Mouse (Mus musculus): ENCODE measurements around the gene Pcca. TPM values are rescaled to one million over a fixed set of nuclear protein-coding genes. Genes with fewer than 3 reads are reported as not detected.

Gene Pcca
- 52.9 and 118 TPM in 2 replicates for total RNA-seq (2017)

GRCm38 (mm10) chr14:122534017-122534924 lies at the start of gene Pcca:
Pcca (plus strand) TSS chr14:122534324.
- ATAC-seq (replicated peaks; ENCODE audit: low read depth, poor library complexity, severe bottlenecking) = peak; percentile 99

GRCm38 (mm10) chr14:122484458-122484843 lies 49.7 kb upstream of the Pcca start:
- ATAC-seq (replicated peaks; ENCODE audit: low read depth, poor library complexity, severe bottlenecking) = no peak

- ATAC-seq (replicated peaks; ENCODE audit: low read depth, poor library complexity, severe bottlenecking) = no peak
These were observed 49.1 kb upstream of the Pcca start for GRCm38 (mm10) chr14:122484844-122485551.

- ATAC-seq (replicated peaks; ENCODE audit: low read depth, poor library complexity, severe bottlenecking) = 0 out of 2 replicates have a peak, but pooled peaks have one; percentile 17
These were observed 48.4 kb upstream of the Pcca start for GRCm38 (mm10) chr14:122485635-122486181.

DNA sequence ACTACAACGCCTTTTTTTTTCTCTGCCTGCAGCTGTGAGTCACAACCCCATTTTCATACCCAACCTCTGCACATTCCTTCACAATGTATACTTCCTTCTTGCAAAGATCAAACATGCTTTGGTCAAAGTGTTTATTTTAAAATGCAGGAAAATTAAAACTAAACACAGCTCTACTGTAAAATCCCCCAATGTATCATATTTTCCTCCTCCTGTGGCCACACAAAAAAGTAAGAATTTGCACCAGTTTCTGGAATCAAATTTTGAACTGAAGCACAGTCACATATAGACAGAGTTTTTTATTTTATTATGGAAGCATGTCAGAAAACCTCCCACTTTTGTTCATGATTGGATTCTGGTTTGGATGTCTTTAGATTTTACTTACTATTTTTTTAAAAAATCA lies 47.5 kb upstream of the Pcca start:
- no peak for ATAC-seq (replicated peaks; ENCODE audit: low read depth, poor library complexity, severe bottlenecking)

GRCm38 (mm10) chr14:122487366-122487765 lies 46.8 kb upstream of the Pcca start:
- ATAC-seq (replicated peaks; ENCODE audit: low read depth, poor library complexity, severe bottlenecking) = no peak

- ATAC-seq (replicated peaks; ENCODE audit: low read depth, poor library complexity, severe bottlenecking) = no peak
These were observed 45.1 kb upstream of the Pcca start for GRCm38 (mm10) chr14:122489041-122489440.

- ATAC-seq (replicated peaks; ENCODE audit: low read depth, poor library complexity, severe bottlenecking) = no peak
These were observed 44.3 kb upstream of the Pcca start for GRCm38 (mm10) chr14:122489686-122490414.

DNA sequence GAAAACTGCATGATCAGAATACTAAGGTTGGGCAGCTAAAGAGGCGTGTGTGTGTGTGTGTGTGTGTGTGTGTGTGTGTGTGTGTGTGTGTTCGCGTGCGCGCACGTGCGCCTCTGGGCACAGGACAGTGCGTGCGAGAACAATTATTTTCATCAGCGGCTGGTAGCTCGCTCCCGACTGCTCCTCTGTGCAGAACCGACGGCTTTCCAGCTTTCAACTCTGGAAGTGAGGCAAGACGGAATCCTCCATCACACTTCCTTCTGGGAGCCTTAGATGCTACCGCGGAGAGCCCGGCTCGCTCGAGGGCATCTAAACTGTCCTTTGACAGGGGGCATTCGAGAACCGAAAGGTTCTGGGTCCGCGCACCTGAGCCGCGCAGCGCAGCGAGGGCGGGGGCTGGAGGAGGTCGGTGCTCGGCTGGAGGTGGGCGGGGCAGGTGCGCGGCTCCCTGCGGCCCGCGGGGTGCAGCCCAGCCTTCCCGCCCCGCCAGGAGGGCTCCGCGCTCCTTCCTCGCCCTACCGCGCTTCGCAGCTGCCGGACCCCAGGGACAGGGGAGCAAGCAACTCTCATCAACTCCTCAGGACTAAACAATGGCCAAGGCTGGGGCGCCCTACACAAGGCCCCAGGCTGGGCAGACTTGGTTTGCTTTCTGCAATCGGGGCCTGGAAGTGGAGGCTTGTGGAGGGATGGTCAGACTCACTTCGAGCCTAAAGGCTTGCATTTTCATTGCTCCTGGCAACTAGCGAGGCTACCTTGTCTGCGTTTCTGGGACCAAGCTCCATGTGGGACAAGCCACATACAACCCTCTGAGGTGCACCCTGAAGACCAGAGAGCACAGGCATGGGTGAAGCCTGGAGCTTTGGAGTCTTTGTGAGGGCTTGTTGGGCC lies 43.4 kb upstream of the Pcca start, which contains the start of gene Gm10837:
Gm10837 (plus strand) TSS at position 146 of the 888 bp plus-strand sequence.
- ATAC-seq (replicated peaks; ENCODE audit: low read depth, poor library complexity, severe bottlenecking) = peak; percentile 19

DNA sequence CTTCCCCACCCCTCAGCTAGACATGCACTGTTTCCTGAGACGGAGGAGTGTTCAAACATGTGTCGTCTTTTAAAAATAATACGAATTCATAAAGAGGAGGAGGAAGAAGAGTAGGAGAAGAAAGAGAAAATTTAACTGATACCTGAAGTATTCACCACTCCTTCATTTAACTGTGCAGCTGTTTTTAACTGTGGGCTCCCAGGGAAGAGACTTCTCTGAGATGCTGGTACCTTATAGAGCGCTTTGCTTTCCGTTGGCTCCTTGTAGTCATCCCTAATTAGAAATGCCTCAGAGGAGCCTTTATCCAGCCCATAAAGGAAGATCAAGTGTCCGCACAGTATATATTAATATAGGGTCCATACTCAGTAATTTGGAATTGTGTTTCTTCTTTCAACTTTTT lies 42.6 kb upstream of the Pcca start:
- ATAC-seq (replicated peaks; ENCODE audit: low read depth, poor library complexity, severe bottlenecking) = no peak

GRCm38 (mm10) chr14:122492015-122492414 lies 42.1 kb upstream of the Pcca start:
- ATAC-seq (replicated peaks; ENCODE audit: low read depth, poor library complexity, severe bottlenecking) = no peak

DNA sequence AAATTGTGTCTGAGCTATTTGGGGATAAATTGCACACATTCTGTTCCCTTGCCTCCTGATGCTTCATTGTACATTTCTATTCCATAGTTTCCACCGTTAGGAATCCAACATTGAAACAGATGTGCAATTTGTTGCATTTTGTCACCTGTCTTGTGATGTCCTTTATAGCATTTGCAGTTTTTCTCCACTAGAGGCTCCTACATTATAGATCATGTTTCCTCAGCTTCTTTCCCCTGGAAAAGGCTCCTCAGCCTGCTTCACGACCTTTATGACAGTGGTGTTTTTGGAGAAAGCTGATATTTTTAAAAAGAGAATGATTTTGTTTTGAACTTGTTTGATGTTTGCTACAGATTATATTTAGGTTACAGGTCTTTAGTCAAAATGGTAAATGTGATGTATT lies 25.1 kb upstream of the Pcca start:
- peak; percentile 47; the same call in 1 of the 2 replicates for ATAC-seq (replicated peaks; ENCODE audit: low read depth, poor library complexity, severe bottlenecking)

- no peak for ATAC-seq (replicated peaks; ENCODE audit: low read depth, poor library complexity, severe bottlenecking)
These were observed 22.6 kb upstream of the Pcca start for GRCm38 (mm10) chr14:122511519-122511918.

DNA sequence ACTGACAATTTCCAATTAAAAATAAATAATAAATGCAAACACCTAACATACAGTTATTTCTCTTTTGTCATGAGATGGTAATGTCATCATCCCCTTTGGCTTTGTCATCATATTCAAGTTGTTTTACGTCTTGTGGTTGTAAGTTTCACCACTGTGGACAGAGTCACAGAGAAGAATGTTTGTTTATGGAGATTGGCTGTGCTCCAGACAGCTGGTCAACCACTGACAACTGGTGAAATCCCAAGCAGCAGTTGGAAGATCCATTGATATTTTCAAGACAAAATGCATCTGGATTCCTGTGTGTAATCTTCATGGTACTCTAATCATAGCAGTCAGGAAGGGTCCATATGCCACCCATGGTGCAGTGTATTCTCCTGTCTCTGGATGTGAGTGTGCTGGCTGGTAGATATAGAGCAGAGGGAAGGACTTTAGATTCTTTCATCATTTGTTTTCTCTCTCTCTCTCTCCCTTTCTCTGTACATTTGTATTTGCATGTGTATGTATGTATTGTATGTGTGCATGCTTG lies 20.6 kb upstream of the Pcca start:
- ATAC-seq (replicated peaks; ENCODE audit: low read depth, poor library complexity, severe bottlenecking) = no peak

DNA sequence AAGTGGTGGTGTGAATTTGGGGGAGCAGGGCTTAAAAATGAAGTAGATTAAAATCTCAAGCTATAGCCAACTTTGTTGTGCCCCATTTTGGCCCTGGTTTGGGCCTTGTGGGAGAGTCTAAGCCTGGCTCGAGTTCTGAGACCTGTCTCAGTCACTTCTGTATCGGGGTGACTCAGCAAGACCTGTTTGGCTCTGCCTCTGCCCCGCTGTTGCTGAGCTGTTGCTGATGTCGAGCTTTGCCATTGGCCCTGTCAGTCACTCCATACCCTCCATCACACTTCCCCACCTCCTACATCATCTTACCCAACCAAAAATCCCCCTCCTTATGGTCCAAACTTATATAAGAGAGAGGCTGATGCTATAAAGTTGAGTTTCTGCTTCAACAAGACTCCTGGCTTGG lies 5.6 kb upstream of the Pcca start:
- ATAC-seq (replicated peaks; ENCODE audit: low read depth, poor library complexity, severe bottlenecking) = no peak

- ATAC-seq (replicated peaks; ENCODE audit: low read depth, poor library complexity, severe bottlenecking) = no peak
These were observed 1.9 kb downstream of the Pcca start for GRCm38 (mm10) chr14:122535986-122536385.

DNA sequence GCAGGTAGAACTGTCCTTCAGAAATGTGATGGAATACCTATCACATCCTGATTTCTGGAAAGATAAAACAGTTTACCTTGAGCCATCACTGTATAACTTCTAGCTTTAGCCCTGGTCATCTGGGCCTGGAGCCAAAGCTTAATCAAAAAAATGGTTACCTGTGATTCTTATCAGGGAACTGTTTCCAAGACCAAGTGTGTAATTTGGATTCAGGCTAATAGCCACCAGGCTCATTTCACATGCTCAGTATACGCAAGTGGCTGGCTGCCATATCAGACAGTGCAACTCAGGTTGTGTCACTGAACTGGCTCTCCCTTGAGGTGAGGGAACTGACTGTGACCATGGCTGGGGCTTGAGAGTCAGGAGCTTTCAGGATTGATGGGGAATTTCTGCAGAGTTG lies 14.3 kb downstream of the Pcca start:
- no peak for ATAC-seq (replicated peaks; ENCODE audit: low read depth, poor library complexity, severe bottlenecking)

- no peak for ATAC-seq (replicated peaks; ENCODE audit: low read depth, poor library complexity, severe bottlenecking)
These were observed 14.8 kb downstream of the Pcca start for GRCm38 (mm10) chr14:122548905-122549304.
